ENCODE assay signal across 26 mouse cellular contexts in genomic region chr5:131077682-131078081, GRCm38 (mm10).
DNase-seq lines count a peak whose midpoint lies in the region; ATAC-seq and TF ChIP-seq lines count a peak whose summit lies in the region.
"Had no signal": no experiment of that assay in that cellular context is flagged by ENCODE, and none has a peak within 500 bp of the region (broad histone marks: within the 10 kb centered on the region; RNA-seq: fewer than 3 reads in every experiment).

No protein-coding gene starts in this region.

- H3K36me3 ChIP-seq in hindbrain, postnatal 0 days (ENCODE audit: insufficient read depth, low read length) = no peaks in the 10 kb centered on the region
- H3K36me3 ChIP-seq in hindbrain, embryonic 12.5 days = no peaks in the 10 kb centered on the region
- H3K36me3 ChIP-seq in midbrain, embryonic 11.5 days (ENCODE audit: control insufficient read depth, insufficient read depth, low read length) = no peaks in the 10 kb centered on the region
- no peaks in the 10 kb centered on the region for H3K36me3 ChIP-seq in midbrain, embryonic 15.5 days (replicated peaks)
- no peaks in the 10 kb centered on the region for H3K36me3 ChIP-seq in ES-E14 (ENCODE audit: control insufficient read depth, insufficient read depth, low read length, poor library complexity, severe bottlenecking)
- no peaks in the 10 kb centered on the region for H3K36me3 ChIP-seq in stomach, postnatal 0 days (ENCODE audit: control insufficient read depth, insufficient read depth, low read length)
- H3K36me3 ChIP-seq: embryonic facial prominence, embryonic 10.5 days; heart, embryonic 10.5 days; hindbrain, embryonic 15.5 days; intestine, embryonic 15.5 days; limb, embryonic 10.5 days; liver, embryonic 15.5 days had no signal

- H3K4me2 ChIP-seq in hindbrain, postnatal 0 days (ENCODE audit: low read depth, low read length) = no peak overlapping the region
- H3K4me2 ChIP-seq in hindbrain, embryonic 12.5 days (replicated peaks) = no peak overlapping the region
- H3K4me2 ChIP-seq in midbrain, embryonic 11.5 days = no peak overlapping the region
- no peak overlapping the region for H3K4me2 ChIP-seq in midbrain, embryonic 15.5 days
- H3K4me2 ChIP-seq in stomach, postnatal 0 days (replicated peaks; ENCODE audit: low read depth) = no peak overlapping the region
- H3K4me2 ChIP-seq: hindbrain, embryonic 15.5 days; intestine, embryonic 15.5 days; liver, embryonic 15.5 days had no signal

- no peak for TF ChIP-seq EP300 in stomach, postnatal 0 days (optimal IDR thresholded peaks at IDR 0.05)

- TF ChIP-seq CTCF in hindbrain, postnatal 0 days (IDR thresholded peaks at IDR 0.05; ENCODE audit: low read depth) = peak; percentile 40
- peak; percentile 37 for TF ChIP-seq CTCF in stomach, postnatal 0 days (IDR thresholded peaks at IDR 0.05; ENCODE audit: low read depth)

- no peak overlapping the region for H3K27ac ChIP-seq in hindbrain, postnatal 0 days
- H3K27ac ChIP-seq in hindbrain, embryonic 12.5 days = no peak overlapping the region
- no peak overlapping the region for H3K27ac ChIP-seq in midbrain, embryonic 11.5 days (ENCODE audit: low read depth, low read length)
- H3K27ac ChIP-seq in midbrain, embryonic 15.5 days = no peak overlapping the region
- H3K27ac ChIP-seq in ES-E14 (ENCODE audit: insufficient read depth, low read depth, low read length, poor library complexity, severe bottlenecking) = no peak overlapping the region
- no peak overlapping the region for H3K27ac ChIP-seq in stomach, postnatal 0 days (replicated peaks)
- H3K27ac ChIP-seq: embryonic facial prominence, embryonic 10.5 days; heart, embryonic 10.5 days; hindbrain, embryonic 15.5 days; intestine, embryonic 15.5 days; limb, embryonic 10.5 days; liver, embryonic 15.5 days; macrophage had no signal

- no peak for DNase-seq in hindbrain, postnatal 0 days (ENCODE audit: low spot score)
- peak; percentile 49 for DNase-seq in midbrain, embryonic 11.5 days (ENCODE audit: low spot score, missing footprints)
- peak; percentile 27 for DNase-seq in ES-E14 (ENCODE audit: low read depth, low spot score)
- DNase-seq in stomach, postnatal 0 days (ENCODE audit: low spot score) = no peak
- no peak for DNase-seq in embryo, embryonic 10 days (ENCODE audit: low spot score)
- DNase-seq: adrenal gland, postnatal 10 days; B cell, adult 2 months; cerebellum, adult 2 months; heart, postnatal 4 days; liver; spleen, adult 18-20 months; thymus, adult 18-20 months; thymus, postnatal 36 days had no signal

- H3K9ac ChIP-seq in hindbrain, postnatal 0 days (replicated peaks; ENCODE audit: low read length) = no peak overlapping the region
- H3K9ac ChIP-seq in hindbrain, embryonic 12.5 days = no peak overlapping the region
- no peak overlapping the region for H3K9ac ChIP-seq in midbrain, embryonic 11.5 days (ENCODE audit: low read length)
- H3K9ac ChIP-seq in midbrain, embryonic 15.5 days = no peak overlapping the region
- H3K9ac ChIP-seq in ES-E14 (ENCODE audit: insufficient read depth, low read depth, low read length, poor library complexity, severe bottlenecking) = no peak overlapping the region
- H3K9ac ChIP-seq in stomach, postnatal 0 days (ENCODE audit: low read length) = no peak overlapping the region
- H3K9ac ChIP-seq: hindbrain, embryonic 15.5 days; intestine, embryonic 15.5 days; liver, embryonic 15.5 days had no signal

- ATAC-seq in hindbrain, postnatal 0 days = no peak
- no peak for ATAC-seq in hindbrain, embryonic 12.5 days (ENCODE audit: low FRiP score)
- no peak for ATAC-seq in midbrain, embryonic 11.5 days (ENCODE audit: low FRiP score)
- ATAC-seq in midbrain, embryonic 15.5 days (replicated peaks) = no peak
- ATAC-seq in stomach, postnatal 0 days (ENCODE audit: low FRiP score, low TSS enrichment) = no peak
- ATAC-seq: activated CD4-positive, CD25-positive, alpha-beta regulatory T cell, adult 4 months; forebrain, embryonic 16.5 days; intestine, embryonic 15.5 days; Patski had no signal

- 45% methylated on average over 1 of the region's 1 CpGs for WGBS in hindbrain, postnatal 0 days
- WGBS in hindbrain, embryonic 12.5 days = 45% methylated on average over 1 of the region's 1 CpGs
- WGBS in midbrain, embryonic 11.5 days = 32% methylated on average over 1 of the region's 1 CpGs
- WGBS in midbrain, embryonic 15.5 days = 30% methylated on average over 1 of the region's 1 CpGs
- 43% methylated on average over 1 of the region's 1 CpGs for WGBS in stomach, postnatal 0 days

- no peaks in the 10 kb centered on the region for H3K4me1 ChIP-seq in hindbrain, postnatal 0 days (ENCODE audit: insufficient read depth, low read length)
- H3K4me1 ChIP-seq in hindbrain, embryonic 12.5 days = 0 out of 2 replicates have a peak, but pooled peaks cover 5% of the 10 kb centered on the region
- no peaks in the 10 kb centered on the region for H3K4me1 ChIP-seq in midbrain, embryonic 11.5 days (ENCODE audit: control insufficient read depth, insufficient read depth, low read length)
- peaks cover 3% of the 10 kb centered on the region; the same call in 1 of the 2 replicates for H3K4me1 ChIP-seq in midbrain, embryonic 15.5 days
- peaks cover 0 to 3% of the 10 kb centered on the region in 2 experiments; a peak in 1 of 4 replicates for H3K4me1 ChIP-seq in ES-E14 (ENCODE audit: control insufficient read depth in 2 of 2, insufficient read depth in 2 of 2, low read length in 2 of 2, poor library complexity in 1 of 2)
- H3K4me1 ChIP-seq in stomach, postnatal 0 days (replicated peaks; ENCODE audit: control insufficient read depth, insufficient read depth) = no peaks in the 10 kb centered on the region
- H3K4me1 ChIP-seq: embryonic facial prominence, embryonic 10.5 days; heart, embryonic 10.5 days; intestine, embryonic 15.5 days; liver, embryonic 15.5 days had no signal

- H3K9me3 ChIP-seq in hindbrain, postnatal 0 days (ENCODE audit: low read length) = no peaks in the 10 kb centered on the region
- H3K9me3 ChIP-seq in hindbrain, embryonic 12.5 days (replicated peaks) = no peaks in the 10 kb centered on the region
- H3K9me3 ChIP-seq in midbrain, embryonic 11.5 days (ENCODE audit: control insufficient read depth, low read length) = no peaks in the 10 kb centered on the region
- no peaks in the 10 kb centered on the region for H3K9me3 ChIP-seq in midbrain, embryonic 15.5 days
- H3K9me3 ChIP-seq in ES-E14 (ENCODE audit: control insufficient read depth, insufficient read depth, low read depth, low read length) = no peaks in the 10 kb centered on the region
- H3K9me3 ChIP-seq in stomach, postnatal 0 days (ENCODE audit: control insufficient read depth, low read length) = no peaks in the 10 kb centered on the region
- H3K9me3 ChIP-seq: embryonic facial prominence, embryonic 10.5 days; heart, embryonic 10.5 days; hindbrain, embryonic 15.5 days; intestine, embryonic 15.5 days; limb, embryonic 10.5 days; liver, embryonic 15.5 days had no signal

- no peaks in the 10 kb centered on the region for H3K27me3 ChIP-seq in hindbrain, postnatal 0 days (ENCODE audit: insufficient read depth, low read length)
- H3K27me3 ChIP-seq in hindbrain, embryonic 12.5 days = no peaks in the 10 kb centered on the region
- H3K27me3 ChIP-seq in midbrain, embryonic 11.5 days (ENCODE audit: control insufficient read depth, insufficient read depth, low read length) = no peaks in the 10 kb centered on the region
- H3K27me3 ChIP-seq in midbrain, embryonic 15.5 days (replicated peaks) = no peaks in the 10 kb centered on the region
- no peaks in the 10 kb centered on the region for H3K27me3 ChIP-seq in stomach, postnatal 0 days (ENCODE audit: control insufficient read depth, insufficient read depth, low read length)
- H3K27me3 ChIP-seq: CH12.LX; hindbrain, embryonic 15.5 days; intestine, embryonic 15.5 days; liver, embryonic 15.5 days; Patski had no signal

- no peak overlapping the region for H3K4me3 ChIP-seq in hindbrain, postnatal 0 days (ENCODE audit: low read length)
- no peak overlapping the region for H3K4me3 ChIP-seq in hindbrain, embryonic 12.5 days
- no peak overlapping the region for H3K4me3 ChIP-seq in midbrain, embryonic 11.5 days (ENCODE audit: low read depth, low read length)
- no peak overlapping the region for H3K4me3 ChIP-seq in midbrain, embryonic 15.5 days
- no peak overlapping the region for H3K4me3 ChIP-seq in ES-E14 (ENCODE audit: insufficient read depth in 1 of 2, low read depth in 1 of 2, low read length in 2 of 2, poor library complexity in 1 of 2, severe bottlenecking in 1 of 2)
- no peak overlapping the region for H3K4me3 ChIP-seq in stomach, postnatal 0 days (ENCODE audit: low read depth, low read length)
- H3K4me3 ChIP-seq: embryonic facial prominence, embryonic 10.5 days; heart, embryonic 10.5 days; hindbrain, embryonic 15.5 days; intestine, embryonic 15.5 days; limb, embryonic 10.5 days; liver, embryonic 15.5 days had no signal

- in situ Hi-C loops in ES-E14 (cut with MboI; ENCODE audit: low sequenced_read_pairs in 2 of 2, unreplicated experiment in 2 of 2) = no loop called here

TF ChIP-seq in ES-E14, 5 proteins besides CTCF, POLR2A, EP300 and RAD21:
- TF ChIP-seq HCFC1 (IDR thresholded peaks at IDR 0.05; ENCODE audit: borderline replicate concordance, insufficient read depth, low read length) = no peak
- TF ChIP-seq CHD2 (IDR thresholded peaks at IDR 0.05; ENCODE audit: low read depth, low read length) = no peak
- no peak for TF ChIP-seq ZC3H11A (IDR thresholded peaks at IDR 0.05; ENCODE audit: borderline replicate concordance, low read depth, low read length)
- no peak for TF ChIP-seq ZNF384 (IDR thresholded peaks at IDR 0.05; ENCODE audit: low read depth, low read length)
- no peak for TF ChIP-seq MAFK (IDR thresholded peaks at IDR 0.05; ENCODE audit: insufficient read depth, low read depth, low read length)

Comparison
In these comparisons a context has a peak if more than half of its experiments do, and no peak if none do; other contexts are left out.
1. DNase-seq: peak in midbrain, embryonic 11.5 days (single experiment) and ES-E14 (single experiment); none in hindbrain, postnatal 0 days (single experiment), stomach, postnatal 0 days (single experiment) and embryo, embryonic 10 days (single experiment).